Mouse (Mus musculus): Measurements from ENCODE around the gene Neurod2.

GRCm38 (mm10) chr11:98371556-98372240 lies 42.2 kb upstream of the Neurod2 start:
- TF ChIP-seq CTCF (IDR thresholded peaks at IDR 0.05; ENCODE audit: low read depth), result no peak
- no peak for TF ChIP-seq EP300 (IDR thresholded peaks at IDR 0.05; ENCODE audit: low read depth)

Data from liver, embryonic 14.5 days (tissue).